Mouse (Mus musculus): ENCODE data around the gene Fbp2. TPM values are rescaled to one million over a fixed set of nuclear protein-coding genes. Genes with fewer than 3 reads are reported as not detected.

Gene Fbp2
- not detected for polyA plus RNA-seq (2017; shearing (Covaris generic))

DNA sequence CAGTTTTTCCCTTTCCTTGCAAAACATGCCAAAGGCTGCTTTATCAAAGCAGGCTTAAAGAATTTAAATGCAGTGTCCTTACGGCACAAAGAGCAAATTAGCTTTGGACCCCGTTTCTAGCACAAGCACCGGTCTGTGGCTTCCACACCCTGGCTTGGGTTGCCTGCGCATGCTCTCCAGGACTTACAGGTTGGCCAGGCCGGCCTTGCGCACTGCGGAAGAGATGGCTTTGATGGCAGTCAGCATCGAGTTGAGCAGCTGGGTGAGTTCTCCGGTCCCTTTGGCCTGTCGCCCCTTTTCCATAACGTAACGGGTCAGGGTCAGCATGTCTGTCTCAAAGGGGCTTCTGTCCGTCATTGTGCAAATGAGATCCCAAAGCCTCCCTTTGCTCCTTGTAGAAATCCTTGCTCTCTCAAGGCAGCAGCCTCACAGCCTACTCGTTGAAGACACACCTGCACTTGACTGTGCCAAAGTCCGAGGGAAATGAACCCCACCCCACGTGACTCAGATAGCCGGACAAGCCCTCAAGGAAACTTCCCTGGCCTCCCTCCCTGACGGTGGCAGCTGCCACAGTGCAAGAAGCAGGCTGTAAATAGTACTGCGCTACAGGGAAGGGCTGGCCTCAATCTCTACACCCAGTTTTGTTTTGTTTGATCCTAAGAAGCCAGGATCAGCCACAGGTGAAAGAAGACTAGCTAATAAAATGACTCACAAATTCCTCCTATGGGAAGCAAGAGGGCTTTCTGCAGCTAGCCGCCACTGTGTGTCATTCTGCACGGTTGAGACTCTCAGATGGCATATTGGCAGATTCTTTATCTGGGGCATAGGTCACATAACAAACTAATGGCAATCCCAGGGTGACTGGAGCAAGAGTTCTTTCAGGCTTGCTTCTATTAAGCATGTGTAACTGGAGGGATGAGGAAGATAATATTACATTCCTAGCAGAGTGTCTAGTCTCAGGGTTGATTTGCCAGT lies at the start of gene Fbp2:
Gene Fbp2 (minus strand): TSS at position 482 of the 975 bp plus-strand sequence.

GRCm38 (mm10) chr13:62887712-62888441 lies 29.7 kb upstream of the Fbp2 start, which contains the start of gene Fbp1:
Gene Fbp1, minus strand, starts transcription at chr13:62888282.

Other genes starting within 250 kb of the Fbp2 start
- 0.52 TPM for gene 6720489N17Rik, start 234.2 kb downstream of the Fbp2 start, polyA plus RNA-seq (2017; shearing (Covaris generic))
- gene Platr25, start 97.7 kb downstream of the Fbp2 start, polyA plus RNA-seq (2017; shearing (Covaris generic)): 6.3 TPM
- 2.3 TPM for gene Gm5141, start 72.6 kb downstream of the Fbp2 start, polyA plus RNA-seq (2017; shearing (Covaris generic))
- gene Fbp1, start 29.9 kb upstream of the Fbp2 start, polyA plus RNA-seq (2017; shearing (Covaris generic)): not detected
- 91.8 TPM for gene 2010111I01Rik, start 106.5 kb upstream of the Fbp2 start, polyA plus RNA-seq (2017; shearing (Covaris generic))